Mouse (Mus musculus) retina, adult 2 months (tissue): Measurements from ENCODE around the gene Timm10b.

Experiments used
- DNase-seq: peaks from one replicate; pipeline ENCODE4 v3.0.0-alpha.2; 2012; ENCODE audit warnings: low read depth, low spot score

Gene Timm10b

GRCm38 (mm10) chr7:105639756-105640155 lies at the start of gene Timm10b:
TSS of gene Timm10b (plus strand) at chr7:105640056.
- DNase-seq: no peak

- DNase-seq: no peak
Observed at GRCm38 (mm10) chr7:105590097-105590496, 49.8 kb upstream of the Timm10b start.

DNA sequence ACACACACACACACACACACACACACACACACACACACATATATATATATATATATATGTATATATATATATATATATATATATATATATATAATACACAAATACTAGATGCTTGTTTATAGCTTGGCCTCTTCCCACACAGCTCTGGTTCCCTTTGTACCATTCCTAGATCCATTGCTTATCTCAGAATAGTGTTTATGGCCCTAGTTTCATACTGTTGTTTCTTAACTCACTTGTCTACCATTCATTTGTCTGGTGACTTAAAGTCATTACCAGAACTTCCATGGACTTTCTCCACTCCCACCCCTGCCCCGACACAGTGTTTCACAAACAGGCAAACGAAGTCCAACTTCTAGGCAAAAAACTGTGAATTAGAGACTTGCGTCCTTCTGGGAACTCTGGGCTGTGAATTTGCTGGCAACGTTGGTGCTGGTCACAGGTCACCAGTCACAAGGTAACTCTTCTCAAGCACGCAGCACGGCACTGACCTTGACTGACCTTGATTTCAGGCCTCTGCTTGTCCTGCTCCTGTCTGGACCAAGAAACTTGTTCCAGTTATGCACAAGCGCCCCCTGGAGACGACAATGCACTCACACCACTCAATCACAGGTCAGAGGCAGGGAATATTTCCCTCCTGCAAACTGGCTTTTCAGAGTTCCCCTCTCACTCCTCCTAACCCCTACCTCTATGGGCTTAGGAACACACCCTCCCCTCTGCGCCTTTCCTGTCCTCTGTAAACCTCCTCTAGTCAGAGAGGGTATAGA lies 36.8 kb upstream of the Timm10b start:
- DNase-seq: peak; percentile 44

- no peak for DNase-seq
Observed at GRCm38 (mm10) chr7:105608467-105608866, 31.4 kb upstream of the Timm10b start.

- DNase-seq: no peak
Observed at GRCm38 (mm10) chr7:105611767-105612166, 28.1 kb upstream of the Timm10b start.

- no peak for DNase-seq
Observed at GRCm38 (mm10) chr7:105614400-105614799, 25.5 kb upstream of the Timm10b start.

DNA sequence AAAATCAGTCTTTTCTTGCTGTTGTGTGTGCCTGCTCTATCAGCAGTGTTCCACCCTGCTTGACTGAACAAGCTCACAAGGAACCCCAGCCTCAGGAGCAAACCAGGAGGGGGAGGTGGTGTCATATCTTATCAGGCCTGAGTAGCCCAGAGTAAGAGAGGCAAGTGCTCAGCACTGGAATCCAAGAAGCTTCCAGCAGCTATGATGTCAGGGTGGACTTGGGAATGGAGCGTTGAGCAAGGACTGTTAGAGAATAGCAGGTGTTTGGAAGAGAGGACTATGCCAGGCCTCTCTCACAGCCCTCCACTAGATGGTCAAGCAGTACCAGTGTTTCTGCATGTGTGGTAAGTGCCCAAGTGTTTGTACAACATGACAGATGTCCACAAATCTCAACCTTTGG lies 24.1 kb upstream of the Timm10b start:
- no peak for DNase-seq

DNA sequence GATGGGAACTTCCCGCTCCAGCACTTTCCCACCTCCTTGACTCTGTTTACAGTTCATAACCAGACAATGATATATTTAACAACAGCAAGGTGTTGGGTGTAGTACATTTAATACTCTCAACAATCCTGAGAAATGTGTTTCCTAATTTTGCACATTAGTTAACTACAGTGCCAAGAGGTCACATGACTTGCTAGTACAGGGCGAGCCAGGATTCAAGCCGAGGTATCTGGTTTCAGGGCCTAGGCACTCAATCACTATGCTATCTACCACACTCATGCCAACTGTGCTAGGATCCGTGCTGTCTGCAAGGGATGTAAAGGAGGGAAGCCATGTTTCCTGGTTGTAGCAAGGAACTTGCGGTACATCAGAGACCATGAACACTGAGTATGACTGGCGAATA lies 23.3 kb upstream of the Timm10b start:
- no peak for DNase-seq

DNA sequence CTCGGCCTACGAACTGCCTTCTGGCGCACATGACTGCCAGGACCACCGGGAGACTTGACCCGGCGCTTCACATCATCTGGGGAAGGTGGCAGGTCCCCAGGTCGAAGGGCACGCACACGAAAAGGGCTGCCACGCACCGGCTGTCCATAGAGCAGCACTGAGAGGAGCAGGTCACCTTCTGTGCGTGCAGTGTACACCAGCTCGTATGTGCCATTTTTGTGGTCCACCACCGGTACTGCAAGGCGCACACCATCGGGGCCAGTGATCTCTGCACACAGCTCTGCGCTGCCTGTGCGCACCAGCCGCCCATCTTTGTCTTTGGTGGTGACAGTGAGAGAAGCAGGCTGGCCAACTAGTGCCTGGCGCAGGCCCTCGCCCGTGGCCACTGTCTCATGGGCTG lies 22.0 kb upstream of the Timm10b start:
- no peak for DNase-seq

- no peak for DNase-seq
Observed at GRCm38 (mm10) chr7:105619701-105620100, 20.2 kb upstream of the Timm10b start.

DNA sequence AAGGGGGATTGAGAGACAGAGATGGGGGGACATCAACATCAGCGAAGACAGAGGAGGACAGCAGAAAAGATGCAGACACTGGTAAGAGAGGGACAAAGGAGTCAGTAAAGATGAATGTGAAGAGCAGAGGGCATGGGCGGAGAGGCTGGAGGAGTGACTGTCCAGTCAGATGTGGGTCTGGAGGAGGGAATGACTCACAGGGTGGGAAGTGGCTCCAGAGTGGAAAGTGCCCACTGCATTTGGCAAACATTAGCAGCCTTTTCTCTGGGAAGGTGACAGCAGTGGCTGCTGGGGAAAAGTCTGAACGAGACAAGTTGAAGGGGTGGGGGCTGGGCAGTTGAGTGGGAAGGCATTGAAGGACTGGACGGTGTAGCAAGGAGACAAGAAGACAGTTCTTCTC lies 18.8 kb upstream of the Timm10b start:
- DNase-seq: no peak

DNA sequence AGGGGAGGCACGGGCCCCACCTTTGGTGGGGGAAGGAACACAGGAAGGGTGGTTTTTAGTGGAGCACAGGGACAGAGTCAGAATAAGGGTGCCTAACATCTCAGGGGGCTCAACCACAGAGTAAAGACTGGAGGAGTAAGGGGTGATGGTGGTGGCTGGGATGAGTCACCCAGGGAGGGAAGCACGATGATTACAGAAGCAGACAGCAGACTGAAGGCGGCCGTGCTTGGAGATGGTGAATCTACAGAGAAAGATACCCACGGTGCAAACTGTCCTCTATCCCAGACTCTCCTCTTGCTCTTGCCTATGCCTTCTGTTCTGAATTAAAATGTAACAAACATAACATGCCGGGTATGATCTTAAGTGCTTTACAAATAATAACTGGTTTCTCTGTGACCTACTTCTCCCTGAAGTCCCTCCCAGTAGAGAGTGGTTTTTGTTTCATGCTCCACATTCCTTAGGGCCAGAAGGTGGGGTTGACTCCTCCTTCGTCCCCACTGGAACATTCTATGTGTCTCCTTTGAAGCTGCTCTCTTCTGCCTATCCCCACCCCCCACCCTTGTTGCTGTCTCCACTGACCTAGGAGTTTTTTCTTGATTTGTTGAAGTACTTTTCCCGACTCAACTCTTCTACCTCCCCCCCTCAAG lies 18.1 kb upstream of the Timm10b start:
- no peak for DNase-seq

- DNase-seq: no peak
Observed at GRCm38 (mm10) chr7:105625397-105625796, 14.5 kb upstream of the Timm10b start.

GRCm38 (mm10) chr7:105628633-105629032 lies 11.2 kb upstream of the Timm10b start:
- DNase-seq: no peak

DNA sequence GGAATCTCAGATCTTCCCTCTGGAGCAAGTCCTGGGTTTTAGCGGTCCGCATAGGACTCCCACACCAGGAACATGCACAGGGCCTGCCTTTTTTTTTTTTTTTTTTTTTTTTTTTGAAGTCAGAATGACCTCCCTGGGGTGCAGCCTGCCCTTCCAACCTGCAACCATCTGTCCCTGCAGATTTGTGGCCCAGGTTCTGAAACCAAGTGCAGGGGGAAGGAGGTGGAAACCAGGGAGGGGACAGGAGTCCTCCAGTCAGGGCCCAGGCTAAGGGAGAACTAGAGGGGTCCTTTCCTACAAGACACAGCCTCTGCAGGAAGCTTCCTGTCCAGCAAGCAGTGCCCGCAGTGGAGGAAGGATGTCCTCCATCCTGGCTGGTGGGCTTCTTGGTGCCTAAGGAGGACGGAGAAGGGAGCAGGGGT lies 7.3 kb upstream of the Timm10b start:
- no peak for DNase-seq

GRCm38 (mm10) chr7:105633127-105633800 lies 6.6 kb upstream of the Timm10b start, which contains the start of gene Trim3:
TSS of gene Trim3 (minus strand) at chr7:105633571.
- peak; percentile 77 for DNase-seq

- DNase-seq: no peak
Observed at GRCm38 (mm10) chr7:105633801-105634135, 6.1 kb upstream of the Timm10b start.

DNA sequence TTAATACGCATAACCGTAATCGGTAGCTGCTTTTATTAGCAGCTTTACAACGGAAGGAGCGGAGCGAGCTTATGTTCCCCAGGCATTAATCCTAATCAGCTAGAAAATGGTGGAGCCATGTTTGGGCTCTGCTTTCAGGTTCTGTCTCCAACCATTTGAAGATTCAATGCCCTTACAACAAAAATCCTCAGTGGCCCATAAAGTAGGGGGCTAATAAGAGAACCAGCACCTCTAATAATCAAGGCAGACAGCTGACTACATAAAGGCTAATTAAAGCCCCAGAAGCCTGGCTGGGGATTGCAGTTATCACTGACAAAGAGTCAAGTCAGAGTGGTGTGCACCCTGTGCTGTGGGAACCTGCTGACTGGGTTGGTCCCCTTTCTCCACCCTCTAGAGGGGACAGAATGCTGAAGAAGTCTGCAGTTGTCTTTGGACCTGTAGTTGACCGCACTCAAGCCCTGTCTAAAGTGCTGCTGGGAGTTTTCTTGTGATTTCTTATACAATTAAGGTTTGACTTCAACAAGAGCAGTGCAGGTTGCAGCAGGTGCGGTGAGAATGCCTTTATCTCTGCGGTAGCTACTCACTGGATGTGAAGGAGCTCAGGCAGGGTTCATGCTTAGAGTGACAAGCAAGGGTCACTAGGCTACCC lies 5.5 kb upstream of the Timm10b start:
- no peak for DNase-seq

GRCm38 (mm10) chr7:105635726-105636125 lies 4.1 kb upstream of the Timm10b start:
- no peak for DNase-seq

DNA sequence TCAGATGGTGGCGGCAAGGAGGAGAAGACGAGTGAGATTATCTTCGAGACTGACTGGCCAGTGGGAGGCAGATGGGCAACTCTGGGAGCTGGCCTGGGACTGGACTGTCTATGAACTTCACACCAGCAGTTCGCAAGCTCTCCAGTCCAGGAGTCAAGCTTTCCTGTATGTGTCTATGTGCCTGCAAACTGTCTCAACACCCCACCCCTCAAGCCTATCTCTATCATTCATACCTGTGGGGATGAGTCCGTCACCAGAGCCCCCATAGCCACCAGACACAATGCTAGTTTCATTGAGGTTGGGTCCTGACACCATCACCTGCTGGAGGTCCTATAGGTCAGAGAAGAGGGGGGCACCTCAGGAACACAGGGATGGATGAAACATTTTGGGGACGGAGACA lies 1.1 kb upstream of the Timm10b start:
- DNase-seq: no peak

GRCm38 (mm10) chr7:105639304-105639703 lies 552 bp upstream of the Timm10b start:
- DNase-seq: no peak

DNA sequence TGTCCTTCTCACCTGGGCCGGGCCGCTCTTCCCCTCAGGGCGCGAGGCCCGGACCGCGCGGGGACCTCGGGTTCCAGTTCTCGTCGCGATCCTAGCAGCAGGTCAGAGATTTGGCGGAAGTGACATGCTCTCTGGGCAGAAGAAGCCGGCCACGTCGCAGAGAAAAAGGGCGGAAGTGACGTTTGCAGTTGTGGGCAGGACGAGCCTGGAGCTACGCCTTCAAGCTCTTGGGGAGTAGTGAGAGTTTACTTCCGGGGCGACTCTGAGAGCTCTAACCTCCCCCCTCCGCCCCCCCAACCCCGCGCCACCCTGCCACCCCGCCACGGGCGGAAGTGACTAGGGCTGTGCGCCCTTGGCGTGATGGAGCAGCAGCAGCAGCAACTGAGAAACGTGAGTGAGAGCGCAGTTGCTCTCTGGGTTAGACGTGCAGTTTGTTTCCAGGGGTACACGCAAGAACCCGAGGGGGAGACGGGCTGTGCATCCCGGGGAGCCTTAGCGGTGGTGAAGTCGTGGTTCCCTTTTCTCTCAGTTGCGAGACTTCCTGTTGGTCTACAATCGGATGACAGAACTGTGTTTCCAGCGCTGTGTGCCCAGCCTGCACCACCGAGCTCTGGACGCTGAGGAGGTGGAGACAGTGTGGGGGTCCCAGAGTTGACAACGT lies 507 bp downstream of the Timm10b start, which contains the start of the genes Arfip2 and Gm45799:
Gene Arfip2 (minus strand): TSS at position 184 of the 661 bp plus-strand sequence.
Gene Gm45799 (plus strand): TSS at position 320 of the 661 bp plus-strand sequence.
- DNase-seq: peak; percentile 98
